Mouse (Mus musculus): ENCODE measurements around the gene Actr1a.

DNA sequence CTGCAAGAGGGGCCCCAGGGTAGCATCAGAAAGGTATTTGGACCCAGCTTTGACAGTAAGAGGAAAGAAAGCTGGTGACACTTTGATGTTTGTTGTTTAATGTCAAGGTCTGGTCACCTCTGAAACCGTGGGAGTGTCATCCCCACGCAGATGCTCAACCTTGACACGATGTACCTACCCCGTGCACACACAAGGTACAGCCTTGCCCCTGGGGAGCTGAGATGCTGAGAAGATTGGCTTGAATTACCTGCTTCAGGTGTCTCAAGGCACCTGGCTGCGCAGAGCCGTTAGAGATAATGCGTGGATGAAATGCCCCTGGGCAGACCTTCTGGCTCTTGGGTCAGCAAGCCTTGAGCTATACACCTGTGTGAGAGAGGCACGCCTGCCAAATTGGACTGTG is 18.9 kb upstream of the Actr1a start:
- TF ChIP-seq CTCF (IDR thresholded peaks at IDR 0.05; ENCODE audit: extremely low read depth, insufficient read depth, insufficient read length, insufficient replicate concordance) = no peak
- no peak for TF ChIP-seq POLR2A (IDR thresholded peaks at IDR 0.05; ENCODE audit: low read depth, low read length)

All from spleen, adult 2 months (tissue).